Comparison of ENCODE assay signal across 10 mouse cellular contexts in genomic region chr3:104794953-104795470, GRCm38 (mm10). TPM values are rescaled to one million over a fixed set of nuclear protein-coding genes. Genes with fewer than 3 reads are reported as not detected.
A peak's percentile ranks its signal among the peaks of the same experiment; 100 is the strongest.
DNase-seq lines count a peak whose midpoint lies in the region; ATAC-seq and TF ChIP-seq lines count a peak whose summit lies in the region.
"Had no signal": no experiment of that assay in that cellular context is flagged by ENCODE, and none has a peak within 500 bp of the region (broad histone marks: within the 10 kb centered on the region; RNA-seq: fewer than 3 reads in every experiment).

No protein-coding gene starts in this region.

- no peak overlapping the region for H3K9ac ChIP-seq in lung, postnatal 0 days (replicated peaks; ENCODE audit: low read depth)
- no peak overlapping the region for H3K9ac ChIP-seq in hindbrain, embryonic 16.5 days (ENCODE audit: low read depth, low read length)

- no peak for DNase-seq in heart, embryonic 10.5 days (ENCODE audit: low spot score)
- no peak for DNase-seq in heart, postnatal 4 days
- no peak for DNase-seq in lung, postnatal 0 days (ENCODE audit: low spot score)
- no peak for DNase-seq in lung, postnatal 36 days
- DNase-seq in left cerebral cortex, adult 18-20 months (ENCODE audit: low spot score in 2 of 2) = no peak
- no peak for DNase-seq in ovary, postnatal 14 days (ENCODE audit: low spot score)
- DNase-seq: cerebellum, adult 11 months; thymus, adult 2 months had no signal

- H3K4me2 ChIP-seq in lung, postnatal 0 days (replicated peaks; ENCODE audit: low read depth, low read length) = no peak overlapping the region
- H3K4me2 ChIP-seq in hindbrain, embryonic 16.5 days (ENCODE audit: low read length) = no peak overlapping the region

- no peaks in the 10 kb centered on the region for H3K27me3 ChIP-seq in heart, embryonic 10.5 days (ENCODE audit: insufficient read depth, poor library complexity, severe bottlenecking)
- H3K27me3 ChIP-seq in lung, postnatal 0 days (replicated peaks; ENCODE audit: insufficient read depth, low read length) = no peaks in the 10 kb centered on the region
- H3K27me3 ChIP-seq in hindbrain, embryonic 16.5 days (replicated peaks; ENCODE audit: control insufficient read depth, insufficient read depth, low read length) = 0 out of 2 replicates have a peak, but pooled peaks cover under 1% of the 10 kb centered on the region
- H3K27me3 ChIP-seq in small intestine, adult 2 months (ENCODE audit: control insufficient read depth, insufficient read depth, low read length) = no peaks in the 10 kb centered on the region

- no peaks in the 10 kb centered on the region for H3K9me3 ChIP-seq in heart, embryonic 10.5 days
- H3K9me3 ChIP-seq in lung, postnatal 0 days (ENCODE audit: low read length) = no peaks in the 10 kb centered on the region
- H3K9me3 ChIP-seq in hindbrain, embryonic 16.5 days (ENCODE audit: control insufficient read depth, low read length) = no peaks in the 10 kb centered on the region

- TF ChIP-seq POLR2A in small intestine, adult 2 months (IDR thresholded peaks at IDR 0.05; ENCODE audit: low read depth, low read length) = no peak

- H3K27ac ChIP-seq in heart, embryonic 10.5 days = peak overlapping the region; percentile 85
- H3K27ac ChIP-seq in lung, postnatal 0 days (ENCODE audit: low read length) = peak overlapping the region; percentile 64
- H3K27ac ChIP-seq in hindbrain, embryonic 16.5 days (ENCODE audit: low read depth, low read length) = peak overlapping the region; percentile 29; the same call in 1 of the 2 replicates
- H3K27ac ChIP-seq in small intestine, adult 2 months (ENCODE audit: insufficient read depth, low read depth, low read length) = peak overlapping the region; percentile 99

- peaks cover 78% of the 10 kb centered on the region for H3K36me3 ChIP-seq in heart, embryonic 10.5 days
- H3K36me3 ChIP-seq in lung, postnatal 0 days (ENCODE audit: insufficient read depth, low read length) = peaks cover 27% of the 10 kb centered on the region; the same call in 1 of the 2 replicates
- H3K36me3 ChIP-seq in hindbrain, embryonic 16.5 days (ENCODE audit: control insufficient read depth, insufficient read depth, low read length) = no peaks in the 10 kb centered on the region; the same call in 1 of the 2 replicates
- peaks cover 54% of the 10 kb centered on the region for H3K36me3 ChIP-seq in small intestine, adult 2 months (ENCODE audit: control insufficient read depth, insufficient read depth, low read length)

- TF ChIP-seq EP300 in lung, postnatal 0 days (IDR thresholded peaks at IDR 0.05) = no peak

- ATAC-seq in lung, postnatal 0 days = no peak
- no peak for ATAC-seq in hindbrain, embryonic 16.5 days

- H3K4me1 ChIP-seq in heart, embryonic 10.5 days = peaks cover 69% of the 10 kb centered on the region
- peaks cover 23% of the 10 kb centered on the region for H3K4me1 ChIP-seq in lung, postnatal 0 days (ENCODE audit: insufficient read depth, low read depth, low read length)
- peaks cover 15% of the 10 kb centered on the region for H3K4me1 ChIP-seq in hindbrain, embryonic 16.5 days (ENCODE audit: control insufficient read depth, insufficient read depth, low read depth, low read length)
- H3K4me1 ChIP-seq in small intestine, adult 2 months (ENCODE audit: control insufficient read depth, insufficient read depth, insufficient read length, low read length) = peaks cover 53% of the 10 kb centered on the region

- 62% methylated on average over 12 of the region's 12 CpGs for WGBS in heart, embryonic 10.5 days
- 34% methylated on average over 12 of the region's 12 CpGs for WGBS in lung, postnatal 0 days
- WGBS in hindbrain, embryonic 16.5 days = 72% methylated on average over 12 of the region's 12 CpGs
- WGBS in small intestine, adult 2 months = 73% methylated on average over 12 of the region's 12 CpGs

- H3K4me3 ChIP-seq in heart, embryonic 10.5 days = peak overlapping the region; percentile 33; the same call in 1 of the 2 replicates
- no peak overlapping the region for H3K4me3 ChIP-seq in lung, postnatal 0 days (ENCODE audit: low read depth, low read length)
- H3K4me3 ChIP-seq in hindbrain, embryonic 16.5 days (ENCODE audit: low read length) = no peak overlapping the region
- H3K4me3 ChIP-seq in small intestine, adult 2 months (ENCODE audit: low read depth, low read length) = no peak overlapping the region

- no peak for TF ChIP-seq CTCF in lung, postnatal 0 days (IDR thresholded peaks at IDR 0.05)
- TF ChIP-seq CTCF in small intestine, adult 2 months (IDR thresholded peaks at IDR 0.05; ENCODE audit: extremely low read depth, insufficient read length, insufficient replicate concordance, low read depth, low read length) = no peak

RNA-seq across cellular contexts. Expression of gene Rhoc, which starts 6.8 kb away (rescaled TPM):
- 243 and 267 TPM in 2 replicates for polyA plus RNA-seq in heart, embryonic 10.5 days (2016; fragmentation: Nextera tagmentation; extraction: Ambion mirVana)
- total RNA-seq in heart, postnatal 4 days (2021) = 100 to 1,000 TPM; 280 to 281 TPM
- polyA plus RNA-seq in lung, postnatal 0 days (2015; fragmentation: Nextera tagmentation; extraction: Ambion mirVana) = 242 and 258 TPM in 2 replicates
- 65.1 and 67.0 TPM in 2 replicates for polyA plus RNA-seq in hindbrain, embryonic 16.5 days (2015; fragmentation: Nextera tagmentation; extraction: Ambion mirVana)
- 143 and 197 TPM in 2 replicates for polyA plus RNA-seq in small intestine, adult 2 months (2012; rRNA removed)
- total RNA-seq in left cerebral cortex, adult 18-20 months (2021) = 10 to 100 TPM; 31.7 to 31.8 TPM

RNA-seq across cellular contexts. Expression of gene Fam19a3, which starts 13.4 kb away (rescaled TPM):
- polyA plus RNA-seq in heart, embryonic 10.5 days (2016; fragmentation: Nextera tagmentation; extraction: Ambion mirVana) = 0.70 and 1.4 TPM in 2 replicates
- total RNA-seq in heart, postnatal 4 days (2021) = 1 to 10 TPM; 2.4 to 3.7 TPM
- 0.02 TPM in 2 replicates for polyA plus RNA-seq in lung, postnatal 0 days (2015; fragmentation: Nextera tagmentation; extraction: Ambion mirVana)
- 0.05 and 0.10 TPM in 2 replicates for polyA plus RNA-seq in hindbrain, embryonic 16.5 days (2015; fragmentation: Nextera tagmentation; extraction: Ambion mirVana)
- polyA plus RNA-seq in small intestine, adult 2 months (2012; rRNA removed) = 0.08 and 0.30 TPM in 2 replicates
- under 1 TPM; 0.12 to 0.45 TPM for total RNA-seq in left cerebral cortex, adult 18-20 months (2021)

RNA-seq across cellular contexts. Expression of gene Ppm1j, which starts 14.2 kb away (rescaled TPM):
- polyA plus RNA-seq in heart, embryonic 10.5 days (2016; fragmentation: Nextera tagmentation; extraction: Ambion mirVana) = 19.9 and 44.8 TPM in 2 replicates
- 10 to 100 TPM; 43.2 to 54.1 TPM for total RNA-seq in heart, postnatal 4 days (2021)
- polyA plus RNA-seq in lung, postnatal 0 days (2015; fragmentation: Nextera tagmentation; extraction: Ambion mirVana) = 3.7 and 4.4 TPM in 2 replicates
- polyA plus RNA-seq in hindbrain, embryonic 16.5 days (2015; fragmentation: Nextera tagmentation; extraction: Ambion mirVana) = 0.89 and 2.5 TPM in 2 replicates
- 35.1 and 45.3 TPM in 2 replicates for polyA plus RNA-seq in small intestine, adult 2 months (2012; rRNA removed)
- 1 to 10 TPM in 1 of 2 experiments, under 1 TPM in 1; 0.70 to 1.4 TPM for total RNA-seq in left cerebral cortex, adult 18-20 months (2021)

RNA-seq across cellular contexts. Expression of gene Mov10, which starts 23.4 kb away (rescaled TPM):
- polyA plus RNA-seq in heart, embryonic 10.5 days (2016; fragmentation: Nextera tagmentation; extraction: Ambion mirVana) = 42.2 and 54.0 TPM in 2 replicates
- total RNA-seq in heart, postnatal 4 days (2021) = 10 to 100 TPM; 17.1 to 17.2 TPM
- polyA plus RNA-seq in lung, postnatal 0 days (2015; fragmentation: Nextera tagmentation; extraction: Ambion mirVana) = 22.2 and 28.8 TPM in 2 replicates
- 9.1 and 12.4 TPM in 2 replicates for polyA plus RNA-seq in hindbrain, embryonic 16.5 days (2015; fragmentation: Nextera tagmentation; extraction: Ambion mirVana)
- polyA plus RNA-seq in small intestine, adult 2 months (2012; rRNA removed) = 34.9 and 46.1 TPM in 2 replicates
- total RNA-seq in left cerebral cortex, adult 18-20 months (2021) = 10 to 100 TPM in 1 of 2 experiments, 1 to 10 TPM in 1; 9.1 to 10.5 TPM

Comparison
In these comparisons a context has a peak if more than half of its experiments do, and no peak if none do; other contexts are left out.
1. H3K27ac ChIP-seq: peak in every context shown above with its lines; median percentile 99 in small intestine, adult 2 months; 85 in heart, embryonic 10.5 days; 64 in lung, postnatal 0 days; 29 in hindbrain, embryonic 16.5 days.